In the genomic region with DNA sequence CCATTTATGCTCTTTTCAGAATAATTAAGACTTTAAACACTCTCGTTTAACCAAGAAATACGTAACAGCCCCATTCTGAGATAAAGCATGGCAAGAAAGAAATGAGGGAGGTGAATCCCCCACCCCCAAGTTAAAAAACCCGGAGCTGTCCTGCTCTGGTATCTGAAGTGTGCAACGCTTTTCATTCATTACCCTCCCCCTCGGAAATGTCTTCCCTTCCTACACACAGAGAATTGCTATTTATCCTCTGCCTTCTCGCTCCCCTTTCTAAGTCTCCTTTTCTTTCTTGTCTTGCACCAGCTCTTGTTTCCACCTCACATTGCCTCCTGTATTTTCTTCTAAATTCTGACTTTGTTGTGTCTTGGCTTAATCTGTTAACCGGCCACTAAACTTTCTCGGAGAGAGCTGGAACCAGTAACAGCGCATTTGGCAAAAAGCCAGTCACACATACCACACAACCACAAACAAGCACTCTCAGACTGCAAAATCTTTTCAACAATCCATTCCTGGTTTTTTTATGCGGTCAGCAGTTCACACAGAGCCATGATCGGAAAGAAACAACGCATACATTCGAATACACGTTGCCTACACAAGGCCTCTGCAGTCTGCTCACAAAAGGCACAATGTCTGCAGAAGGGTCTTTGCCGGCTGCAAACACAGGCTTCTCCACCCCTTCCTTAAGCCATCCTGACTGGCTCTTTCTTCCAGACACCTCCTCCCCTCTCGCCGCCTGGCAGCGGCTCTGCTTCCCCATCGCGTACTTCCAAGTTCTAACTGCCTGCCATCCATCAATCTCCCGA, we compare ENCODE assay signal across 8 mouse cellular contexts. TPM values are rescaled to one million over a fixed set of nuclear protein-coding genes. Genes with fewer than 3 reads are reported as not detected.
DNase-seq lines count a peak whose midpoint lies in the region; ATAC-seq lines count a peak whose summit lies in the region.

No protein-coding gene starts in this region.

- H3K27me3 ChIP-seq in kidney, embryonic 16.5 days (ENCODE audit: insufficient read depth, low read length) = 0 out of 2 replicates have a peak, but pooled peaks cover 3% of the 10 kb centered on the region

- no peaks in the 10 kb centered on the region for H3K9me3 ChIP-seq in kidney, embryonic 16.5 days (ENCODE audit: low read length)

- peak; percentile 31 to 33 for DNase-seq in cerebellum, postnatal 14 days
- DNase-seq in adipocyte (ENCODE audit: low spot score) = peak; percentile 31
- peak; percentile 23 to 38 for DNase-seq in heart, adult 9 months (ENCODE audit: low spot score in 2 of 2)
- DNase-seq in mesoderm, embryonic 11.5 days (ENCODE audit: low read depth, low spot score) = peak; percentile 73
- no peak for DNase-seq in thymus, postnatal 0 days (ENCODE audit: low spot score)

- peak overlapping the region; percentile 56 for H3K9ac ChIP-seq in kidney, embryonic 16.5 days (replicated peaks; ENCODE audit: low read length)

- peaks cover 32% of the 10 kb centered on the region for H3K4me1 ChIP-seq in kidney, embryonic 16.5 days (ENCODE audit: insufficient read depth, low read length)

- H3K36me3 ChIP-seq in kidney, embryonic 16.5 days (ENCODE audit: insufficient read depth, low read length) = no peaks in the 10 kb centered on the region

- ATAC-seq in cerebellum, adult (ENCODE audit: insufficient number of reproducible peaks, low FRiP score, low TSS enrichment) = no peak
- ATAC-seq in kidney, embryonic 16.5 days (ENCODE audit: low FRiP score, low TSS enrichment) = peak; percentile 21; the same call in 1 of the 2 replicates
- no peak for ATAC-seq in erythroid progenitor cell, adult 5-6 weeks (replicated peaks; ENCODE audit: low FRiP score, poor library complexity, severe bottlenecking)

- H3K27ac ChIP-seq in kidney, embryonic 16.5 days (ENCODE audit: low read length) = peak overlapping the region; percentile 79

- 10% methylated on average over 21 of the region's 21 CpGs for WGBS in kidney, embryonic 16.5 days

- peak overlapping the region; percentile 19 for H3K4me3 ChIP-seq in kidney, embryonic 16.5 days (ENCODE audit: low read length)

- peak overlapping the region; percentile 47 for H3K4me2 ChIP-seq in kidney, embryonic 16.5 days (replicated peaks; ENCODE audit: low read depth, low read length)

RNA-seq across cellular contexts. Expression of gene Rimklb, which starts 3.3 kb away (rescaled TPM):
- 13.8 and 14.8 TPM in 2 replicates for polyA plus RNA-seq in kidney, embryonic 16.5 days (2015; fragmentation: Nextera tagmentation; extraction: Ambion mirVana)
- polyA plus RNA-seq in thymus, postnatal 0 days (2015; fragmentation: Nextera tagmentation; extraction: Ambion mirVana) = 1.5 and 1.9 TPM in 2 replicates
- not detected in 2 replicates for total RNA-seq in erythroid progenitor cell, adult 5-6 weeks (2015; ENCODE audit: low replicate concordance)
- total RNA-seq in erythroid progenitor cell, adult 5-6 weeks (2017; ENCODE audit: low replicate concordance) = not detected in 2 replicates

RNA-seq across cellular contexts. Expression of gene Mfap5, which starts 10.4 kb away (rescaled TPM):
- 26.5 and 28.0 TPM in 2 replicates for polyA plus RNA-seq in kidney, embryonic 16.5 days (2015; fragmentation: Nextera tagmentation; extraction: Ambion mirVana)
- 58.9 and 65.3 TPM in 2 replicates for polyA plus RNA-seq in thymus, postnatal 0 days (2015; fragmentation: Nextera tagmentation; extraction: Ambion mirVana)
- not detected in 2 replicates for total RNA-seq in erythroid progenitor cell, adult 5-6 weeks (2015; ENCODE audit: low replicate concordance)
- total RNA-seq in erythroid progenitor cell, adult 5-6 weeks (2017; ENCODE audit: low replicate concordance) = not detected in 2 replicates

RNA-seq across cellular contexts. Expression of gene Aicda, which starts 58.3 kb away (rescaled TPM):
- not detected in 2 replicates for polyA plus RNA-seq in kidney, embryonic 16.5 days (2015; fragmentation: Nextera tagmentation; extraction: Ambion mirVana)
- 0.18 and 0.25 TPM in 2 replicates for polyA plus RNA-seq in thymus, postnatal 0 days (2015; fragmentation: Nextera tagmentation; extraction: Ambion mirVana)
- total RNA-seq in erythroid progenitor cell, adult 5-6 weeks (2015; ENCODE audit: low replicate concordance) = not detected in 2 replicates
- not detected in 2 replicates for total RNA-seq in erythroid progenitor cell, adult 5-6 weeks (2017; ENCODE audit: low replicate concordance)
